Mouse (Mus musculus) liver, postnatal 0 days (tissue): Measurements from ENCODE around the gene Cdiptos.

Source experiments
- CTCF ChIP-seq: sonication (generic); IDR thresholded peaks from 2 replicates; pipeline ENCODE4 v1.5.1; 2016; ENCODE audit warnings: antibody characterized with exemption, low read depth
- EP300 ChIP-seq: IDR thresholded peaks from 2 replicates; pipeline ENCODE4 v1.6.1; 2016; ENCODE audit warnings: antibody characterized with exemption, low read depth, mild to moderate bottlenecking

- TF ChIP-seq CTCF (no peak), EP300 (no peak)
These were observed 23.7 kb upstream of the Cdiptos start for GRCm38 (mm10) chr7:126999568-126999967.
